Mouse (Mus musculus): ENCODE measurements at regions not wholly inside any gene's neighbourhood (a gene's known extent, or its start where the extent isn't known, plus 50 kb on each side); places are given as distances from the start of the nearest gene placed in this dataset.
A peak's percentile ranks its signal among the peaks of the same experiment; 100 is the strongest.

DNA sequence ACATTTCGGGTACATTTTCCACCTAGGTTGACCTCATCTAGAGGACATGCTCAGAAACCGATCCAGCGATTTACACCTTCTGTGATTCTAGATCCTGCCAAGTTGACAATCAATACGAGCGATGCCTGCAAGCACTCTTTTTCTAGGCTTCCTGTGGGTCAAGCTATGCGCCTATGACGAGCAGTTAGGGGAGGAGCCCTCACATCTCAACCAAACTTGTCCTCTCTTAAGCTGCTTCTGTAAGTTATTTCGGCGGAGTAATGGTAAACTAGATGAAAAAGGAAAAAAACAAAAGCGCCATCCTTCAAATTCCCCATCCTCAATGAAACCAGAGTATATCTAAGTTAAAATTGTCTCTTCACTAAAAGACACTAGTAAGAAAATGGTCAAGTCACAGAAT lies 858.5 kb downstream of the Zfp704 start:
- no peak for ATAC-seq (ENCODE audit: extremely low read depth, insufficient number of reproducible peaks, low FRiP score, poor library complexity, severe bottlenecking)

DNA sequence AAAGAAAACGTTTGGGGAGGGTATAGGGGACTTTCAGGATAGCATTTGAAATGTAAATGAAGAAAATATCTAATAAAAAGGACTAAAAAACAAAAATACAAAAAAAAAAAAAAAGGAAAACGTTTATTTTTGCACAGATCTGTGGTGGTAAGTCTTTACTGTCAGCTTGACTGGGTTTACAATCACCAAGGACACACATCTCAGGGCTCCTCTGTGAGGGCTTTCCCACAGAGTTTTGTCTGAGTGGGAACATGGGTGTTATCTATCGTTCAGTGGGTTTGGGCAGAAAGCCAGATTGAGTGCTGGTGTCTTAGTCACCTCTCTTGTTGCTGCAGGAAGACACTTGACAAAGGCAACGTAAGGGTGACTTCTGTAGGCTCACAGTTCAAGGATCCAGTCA lies 859.0 kb downstream of the Zfp704 start:
- ATAC-seq (ENCODE audit: extremely low read depth, insufficient number of reproducible peaks, low FRiP score, poor library complexity, severe bottlenecking), result no peak

GRCm38 (mm10) chr3:8750162-8750561 lies 859.7 kb downstream of the Zfp704 start:
- no peak for ATAC-seq (ENCODE audit: extremely low read depth, insufficient number of reproducible peaks, low FRiP score, poor library complexity, severe bottlenecking)

DNA sequence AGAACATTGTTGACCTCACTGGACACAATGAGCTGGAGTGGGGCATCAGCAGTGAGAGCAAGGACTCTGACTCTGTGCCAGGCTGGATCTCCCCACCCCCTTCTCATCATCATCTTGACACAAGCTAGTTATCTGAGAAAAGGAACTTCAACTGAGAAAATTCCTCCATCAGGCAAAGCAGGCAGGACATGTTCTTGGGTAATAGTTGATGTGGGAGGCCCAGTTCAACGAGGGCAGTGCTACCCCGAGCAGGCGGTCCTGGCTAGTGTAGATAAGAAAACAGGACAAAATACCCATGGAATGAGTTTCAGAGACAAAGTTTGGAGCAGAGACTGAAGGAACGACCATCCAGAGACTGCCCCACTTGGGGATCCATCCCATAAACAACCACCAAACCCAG lies 862.7 kb downstream of the Zfp704 start:
- ATAC-seq (ENCODE audit: extremely low read depth, insufficient number of reproducible peaks, low FRiP score, poor library complexity, severe bottlenecking), result no peak

DNA sequence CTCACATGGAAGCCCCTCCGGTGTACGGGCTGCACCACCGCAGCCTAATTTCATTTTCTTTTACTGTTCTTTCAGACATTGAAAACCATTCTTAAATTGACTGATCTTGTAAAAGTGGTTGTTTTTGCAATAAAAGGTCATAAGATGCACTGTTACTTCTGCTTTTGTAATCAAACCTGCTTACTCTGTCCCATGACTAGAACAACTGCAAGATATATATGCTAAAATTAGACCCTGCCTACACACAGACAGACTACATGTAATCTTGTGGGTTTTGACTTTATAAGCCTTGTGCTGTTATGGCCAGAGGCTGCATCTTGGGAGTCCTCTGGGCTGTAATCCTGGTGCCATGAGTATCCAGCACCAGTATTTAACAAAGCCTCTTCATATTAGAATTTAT lies 863.2 kb downstream of the Zfp704 start:
- no peak for ATAC-seq (ENCODE audit: extremely low read depth, insufficient number of reproducible peaks, low FRiP score, poor library complexity, severe bottlenecking)

- no peak for ATAC-seq (ENCODE audit: extremely low read depth, insufficient number of reproducible peaks, low FRiP score, poor library complexity, severe bottlenecking)
Measured at GRCm38 (mm10) chr3:8746037-8746436, 863.8 kb downstream of the Zfp704 start.

GRCm38 (mm10) chr3:8744857-8745256 lies 865.0 kb downstream of the Zfp704 start:
- no peak for ATAC-seq (ENCODE audit: extremely low read depth, insufficient number of reproducible peaks, low FRiP score, poor library complexity, severe bottlenecking)

GRCm38 (mm10) chr3:8743650-8744049 lies 866.2 kb downstream of the Zfp704 start:
- no peak for ATAC-seq (ENCODE audit: extremely low read depth, insufficient number of reproducible peaks, low FRiP score, poor library complexity, severe bottlenecking)

GRCm38 (mm10) chr3:8741266-8742023 lies 868.4 kb downstream of the Zfp704 start:
- ATAC-seq (ENCODE audit: extremely low read depth, insufficient number of reproducible peaks, low FRiP score, poor library complexity, severe bottlenecking), result no peak

DNA sequence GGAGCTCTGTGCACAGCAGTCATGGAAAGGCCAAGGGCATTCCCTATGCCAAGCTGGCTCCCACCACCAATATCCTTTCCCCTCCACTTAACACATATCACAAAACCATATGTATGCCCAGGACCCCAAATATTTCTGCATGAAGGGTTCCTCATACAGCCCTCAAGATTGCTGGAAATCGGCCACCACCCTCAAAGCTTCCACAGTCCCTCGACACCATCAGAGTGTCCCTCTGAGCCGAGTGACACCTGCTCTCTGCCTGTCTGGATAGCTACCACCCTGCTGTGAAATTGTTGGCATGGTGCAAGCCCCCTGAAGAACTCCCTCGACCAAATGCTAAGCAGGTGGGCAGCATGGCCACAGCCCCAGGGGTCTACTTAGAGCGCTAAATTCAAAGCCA lies 869.2 kb downstream of the Zfp704 start:
- ATAC-seq (ENCODE audit: extremely low read depth, insufficient number of reproducible peaks, low FRiP score, poor library complexity, severe bottlenecking), result no peak

- ATAC-seq (ENCODE audit: extremely low read depth, insufficient number of reproducible peaks, low FRiP score, poor library complexity, severe bottlenecking), result no peak
Measured at GRCm38 (mm10) chr3:8739299-8739698, 870.6 kb downstream of the Zfp704 start.

- no peak for ATAC-seq (ENCODE audit: extremely low read depth, insufficient number of reproducible peaks, low FRiP score, poor library complexity, severe bottlenecking)
Measured at GRCm38 (mm10) chr3:8736239-8736953, 873.5 kb downstream of the Zfp704 start.

- ATAC-seq (ENCODE audit: extremely low read depth, insufficient number of reproducible peaks, low FRiP score, poor library complexity, severe bottlenecking), result no peak
Measured at GRCm38 (mm10) chr3:8734096-8734495, 875.8 kb downstream of the Zfp704 start.

GRCm38 (mm10) chr3:8731398-8731797 lies 878.5 kb downstream of the Zfp704 start:
- ATAC-seq (ENCODE audit: extremely low read depth, insufficient number of reproducible peaks, low FRiP score, poor library complexity, severe bottlenecking), result no peak

- no peak for ATAC-seq (ENCODE audit: extremely low read depth, insufficient number of reproducible peaks, low FRiP score, poor library complexity, severe bottlenecking)
Measured at GRCm38 (mm10) chr3:8721628-8722594, 888.0 kb downstream of the Zfp704 start.

DNA sequence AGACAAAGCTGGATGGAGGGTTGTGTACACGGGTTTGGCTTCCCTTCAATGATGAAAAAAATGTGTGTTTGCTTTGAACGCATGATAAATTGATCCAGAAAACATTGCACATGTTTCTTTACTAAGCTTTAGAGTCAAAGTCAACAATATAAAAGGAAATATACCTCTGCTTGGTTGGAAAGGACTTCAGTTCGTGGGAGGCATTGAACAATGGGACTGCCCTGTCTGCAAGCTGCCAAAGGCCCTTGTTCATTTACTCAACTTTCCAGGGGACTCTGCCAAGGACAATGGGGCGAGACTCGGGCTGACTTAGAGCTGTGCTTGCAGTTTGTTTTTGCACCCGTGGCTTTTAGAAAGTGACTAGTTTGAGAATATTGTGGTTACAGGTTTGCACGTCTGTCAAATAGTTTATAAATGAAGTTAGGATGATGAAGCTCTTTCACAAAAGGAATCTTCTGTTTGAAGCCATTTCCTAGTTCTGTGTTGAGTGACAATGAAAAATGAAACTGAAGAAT lies 889.2 kb downstream of the Zfp704 start:
- no peak for ATAC-seq (ENCODE audit: extremely low read depth, insufficient number of reproducible peaks, low FRiP score, poor library complexity, severe bottlenecking)

- ATAC-seq (ENCODE audit: extremely low read depth, insufficient number of reproducible peaks, low FRiP score, poor library complexity, severe bottlenecking), result peak; percentile 28; the same call in 1 of the 2 replicates
Measured at GRCm38 (mm10) chr3:8718206-8718605, 891.7 kb downstream of the Zfp704 start.

DNA sequence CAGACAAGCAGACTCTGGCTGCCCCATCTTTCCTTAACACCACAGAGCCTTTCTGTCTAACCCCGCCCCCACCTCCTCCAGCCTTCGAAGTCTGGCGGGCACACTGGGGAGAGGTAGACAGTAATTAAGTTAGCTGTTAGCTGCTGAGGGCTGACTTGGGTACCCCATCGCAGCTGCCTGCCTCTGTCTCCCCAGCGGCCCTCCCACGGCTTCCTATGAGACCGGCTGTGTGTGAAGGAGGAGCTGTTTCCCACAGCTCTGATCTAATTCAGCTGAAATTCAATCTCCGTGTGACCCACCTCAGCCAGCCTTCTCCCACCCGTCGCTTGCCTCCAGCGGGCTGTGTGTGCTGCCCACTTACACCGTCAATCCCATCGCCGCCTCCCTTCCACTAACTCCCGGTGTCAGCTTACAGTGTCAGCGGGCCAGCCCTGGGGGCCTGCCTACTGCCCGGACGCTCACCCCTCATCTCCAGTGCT lies 892.5 kb downstream of the Zfp704 start:
- no peak for ATAC-seq (ENCODE audit: extremely low read depth, insufficient number of reproducible peaks, low FRiP score, poor library complexity, severe bottlenecking)
